Mouse (Mus musculus) liver, postnatal 0 days (tissue): ENCODE measurements around the gene Plcb4. TPM values are rescaled to one million over a fixed set of nuclear protein-coding genes. Genes with fewer than 3 reads are reported as not detected.

Source experiments
- ATAC-seq: fragments of 200-750 bp; cut with Nextera tagmentation; 2 replicates; pipeline ENCODE4 v1.8.0; 2017; ENCODE audit warnings: mild to moderate bottlenecking, moderate library complexity
- DNase-seq: peaks from one replicate; pipeline ENCODE4 v3.0.0-alpha.2; 2016
- H3K27ac ChIP-seq: fragments of 300-500 bp; sonication (generic); 2 replicates; pipeline ENCODE4 v1.5.1; 2014; ENCODE audit warnings: antibody characterized with exemption, moderate library complexity, mild to moderate bottlenecking, low read depth
- H3K27me3 ChIP-seq: fragments of 300-500 bp; sonication (generic); 2 replicates; pipeline ENCODE4 v1.6.1; 2014; ENCODE audit warnings: low read length, control low read depth, mixed read lengths; ENCODE audit not compliant: insufficient read depth
- H3K36me3 ChIP-seq: fragments of 300-500 bp; sonication (generic); replicated peaks from 2 replicates; pipeline ENCODE4 v1.6.1; 2014; ENCODE audit warnings: mild to moderate bottlenecking, control low read depth, low read length, moderate library complexity, mixed read lengths; ENCODE audit not compliant: insufficient read depth
- H3K4me1 ChIP-seq: fragments of 300-500 bp; sonication (generic); 2 replicates; pipeline ENCODE4 v1.6.1; 2014; ENCODE audit warnings: antibody characterized with exemption, mild to moderate bottlenecking, control low read depth; ENCODE audit not compliant: insufficient read depth
- H3K4me2 ChIP-seq: fragments of 300-500 bp; sonication (generic); 2 replicates; pipeline ENCODE4 v1.6.1; 2014; ENCODE audit warnings: low read depth, mild to moderate bottlenecking, low read length, moderate library complexity, mixed read lengths
- H3K4me3 ChIP-seq: fragments of 300-500 bp; sonication (generic); 2 replicates; pipeline ENCODE4 v1.5.1; 2014; ENCODE audit warnings: low read depth, low read length
- H3K9ac ChIP-seq: fragments of 300-500 bp; sonication (generic); replicated peaks from 2 replicates; pipeline ENCODE4 v1.6.1; 2014; ENCODE audit warnings: mild to moderate bottlenecking, moderate library complexity
- H3K9me3 ChIP-seq: fragments of 300-500 bp; sonication (generic); 2 replicates; pipeline ENCODE4 v1.6.1; 2016; ENCODE audit warnings: mild to moderate bottlenecking, control low read depth, low read length, mixed read lengths
- CTCF ChIP-seq: sonication (generic); IDR thresholded peaks from 2 replicates; pipeline ENCODE4 v1.5.1; 2016; ENCODE audit warnings: antibody characterized with exemption, low read depth
- EP300 ChIP-seq: IDR thresholded peaks from 2 replicates; pipeline ENCODE4 v1.6.1; 2016; ENCODE audit warnings: antibody characterized with exemption, low read depth, mild to moderate bottlenecking
- WGBS: fragments of 180-500 bp; shearing (Covaris S2); extraction: QIAGEN DNeasy Blood & Tissue Kit; methylation state at CpG from one replicate; pipeline ENCODE4 v1.1.7; 2014; ENCODE audit not compliant: insufficient replicate concordance; 5-methylcytosine and 5-hydroxymethylcytosine counted together
- polyA plus RNA-seq: library from polyadenylated mRNA; unstranded; fragments of >200 nt; fragmentation: Nextera tagmentation; extraction: Ambion mirVana; gene quantifications from 2 replicates; pipeline ENCODE4 v1.2.1, GENCODE M21; 2015

The Plcb4 gene
- polyA plus RNA-seq, 1 experiment from 2014 or later, result 2.8 TPM

DNA sequence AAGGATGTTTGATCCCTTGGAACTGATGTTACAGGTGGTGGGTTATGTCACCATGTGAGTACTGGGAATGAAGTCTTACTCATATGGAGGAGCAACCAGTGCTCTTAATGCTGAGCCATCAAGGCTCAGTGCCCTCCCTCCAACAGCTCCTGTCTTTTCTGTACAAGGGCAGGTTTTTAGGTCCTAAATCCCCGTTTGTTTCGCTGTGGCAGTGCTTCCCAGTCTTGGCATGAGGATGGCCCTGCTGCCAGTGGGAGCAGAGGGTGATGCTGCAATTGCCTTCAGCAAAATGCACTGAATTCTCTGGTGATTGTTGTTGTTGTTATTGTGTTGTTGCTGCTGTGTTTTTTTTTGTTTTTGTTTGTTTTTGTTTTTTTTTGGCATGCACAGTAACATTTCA lies 175.6 kb downstream of the Plcb4 start:
- Histone ChIP-seq H3K9me3 (no peaks in the 10 kb centered on the region), H3K27ac (no peak overlapping the region), H3K4me2 (no peak overlapping the region), H3K27me3 (no peaks in the 10 kb centered on the region), H3K9ac (no peak overlapping the region), H3K4me1 (0 out of 2 replicates have a peak, but pooled peaks cover 2% of the 10 kb centered on the region), H3K4me3 (no peak overlapping the region), H3K36me3 (no peaks in the 10 kb centered on the region)
- WGBS, result 82% methylated on average over 2 of the region's 2 CpGs
- TF ChIP-seq EP300 (no peak), CTCF (no peak)
- DNase-seq (no peak), ATAC-seq (no peak)

DNA sequence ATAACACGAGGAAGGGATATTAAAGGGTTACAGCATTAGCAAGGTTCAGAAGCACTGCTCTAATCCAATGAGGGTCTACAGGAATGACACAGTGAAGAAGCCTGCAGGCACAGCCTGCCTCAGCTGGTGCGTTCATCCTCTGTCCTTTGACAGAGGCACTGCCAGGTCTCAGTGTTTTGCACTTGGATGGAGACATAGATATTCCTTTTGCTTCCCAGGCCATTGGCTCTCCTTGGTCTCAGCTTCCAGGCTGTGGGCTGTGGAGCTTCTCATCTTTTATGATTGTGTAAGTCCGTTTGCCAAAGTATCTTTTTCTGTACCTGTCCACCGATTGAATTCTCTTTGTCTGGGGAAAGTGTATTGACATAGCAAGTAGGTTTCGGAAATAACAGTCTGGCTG lies 177.1 kb downstream of the Plcb4 start:
- no peak overlapping the region for H3K9ac ChIP-seq
- no peak overlapping the region for H3K4me3 ChIP-seq
- no peak overlapping the region for H3K4me2 ChIP-seq
- no peaks in the 10 kb centered on the region for H3K27me3 ChIP-seq
- no peak for DNase-seq
- no peak overlapping the region for H3K27ac ChIP-seq
- 0 out of 2 replicates have a peak, but pooled peaks cover 2% of the 10 kb centered on the region for H3K4me1 ChIP-seq
- TF ChIP-seq CTCF, result no peak
- TF ChIP-seq EP300, result no peak
- no peaks in the 10 kb centered on the region for H3K9me3 ChIP-seq
- ATAC-seq, result no peak
- 71% methylated on average over 5 of the region's 5 CpGs for WGBS
- H3K36me3 ChIP-seq, result no peaks in the 10 kb centered on the region

DNA sequence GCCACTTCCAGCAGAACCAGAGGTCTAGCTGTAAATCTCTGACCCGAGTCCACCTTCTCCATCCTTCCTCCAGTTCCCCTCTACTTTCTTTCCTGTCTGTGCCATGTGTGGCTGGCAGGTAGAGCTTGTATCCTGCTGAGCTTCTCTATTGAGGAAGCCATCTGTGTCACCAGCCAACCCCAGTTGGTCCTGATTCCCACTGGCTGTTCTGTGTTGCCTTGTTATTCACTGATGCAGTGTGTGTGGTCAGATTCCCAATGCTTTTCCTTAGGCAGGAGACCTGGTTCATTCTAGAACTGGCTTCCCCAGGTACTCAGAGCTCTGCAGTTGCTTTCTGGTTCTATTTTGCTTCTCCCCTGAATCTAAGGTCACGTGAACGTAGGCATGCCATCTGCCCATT lies 177.6 kb downstream of the Plcb4 start:
- no peaks in the 10 kb centered on the region for H3K9me3 ChIP-seq
- DNase-seq (no peak), ATAC-seq (no peak)
- no peak overlapping the region for H3K4me2 ChIP-seq
- 84% methylated on average over 3 of the region's 3 CpGs for WGBS
- H3K27ac ChIP-seq, result no peak overlapping the region
- no peak overlapping the region for H3K9ac ChIP-seq
- H3K4me1 ChIP-seq, result 0 out of 2 replicates have a peak, but pooled peaks cover 2% of the 10 kb centered on the region
- H3K27me3 ChIP-seq, result no peaks in the 10 kb centered on the region
- no peak overlapping the region for H3K4me3 ChIP-seq
- TF ChIP-seq EP300, result no peak
- no peak for TF ChIP-seq CTCF
- no peaks in the 10 kb centered on the region for H3K36me3 ChIP-seq

DNA sequence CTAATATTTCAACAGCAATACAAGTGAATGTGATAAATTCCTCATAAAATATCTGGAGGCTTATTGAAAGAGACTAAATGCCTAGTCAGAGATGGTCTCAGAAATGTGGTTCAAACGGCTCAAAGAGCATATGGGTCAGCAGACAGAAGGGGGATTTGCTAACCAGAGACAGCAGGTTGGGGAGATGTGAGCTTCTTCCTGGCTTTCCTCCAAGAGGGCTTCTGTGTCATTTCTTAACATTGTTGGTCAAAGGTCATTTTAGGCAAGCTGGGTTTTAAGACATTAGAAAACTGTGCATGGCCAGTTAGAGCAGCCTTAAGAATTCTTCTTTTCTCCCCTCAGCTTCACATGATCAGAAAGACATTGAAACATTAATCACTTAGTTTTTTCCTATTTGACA lies 178.9 kb downstream of the Plcb4 start:
- DNase-seq, result no peak
- Histone ChIP-seq H3K4me1 (0 out of 2 replicates have a peak, but pooled peaks cover 2% of the 10 kb centered on the region), H3K4me3 (no peak overlapping the region), H3K36me3 (no peaks in the 10 kb centered on the region), H3K27ac (no peak overlapping the region), H3K4me2 (no peak overlapping the region), H3K27me3 (no peaks in the 10 kb centered on the region), H3K9me3 (no peaks in the 10 kb centered on the region), H3K9ac (no peak overlapping the region)
- ATAC-seq, result no peak
- 61% methylated on average over 1 of the region's 1 CpGs for WGBS
- TF ChIP-seq EP300 (no peak), CTCF (no peak)

DNA sequence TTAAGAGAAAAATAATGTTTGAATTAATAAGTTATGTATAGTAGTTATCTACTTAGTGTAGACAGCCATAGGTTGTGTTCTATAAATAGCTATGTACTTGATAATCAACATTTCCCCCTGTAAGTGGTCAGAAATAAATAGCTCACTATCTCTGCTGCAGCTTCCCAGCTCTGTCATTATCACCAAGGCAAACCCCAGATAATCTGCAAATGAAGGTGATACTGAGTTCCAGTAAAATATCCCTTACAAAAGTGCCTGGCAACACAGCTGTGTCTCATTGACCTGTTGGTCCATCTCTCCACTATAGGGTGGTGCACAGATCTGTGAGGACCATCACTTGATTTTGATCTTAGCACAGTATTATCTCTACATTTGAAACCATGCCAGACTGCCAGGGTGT lies 179.3 kb downstream of the Plcb4 start:
- H3K36me3 ChIP-seq, result no peaks in the 10 kb centered on the region

DNA sequence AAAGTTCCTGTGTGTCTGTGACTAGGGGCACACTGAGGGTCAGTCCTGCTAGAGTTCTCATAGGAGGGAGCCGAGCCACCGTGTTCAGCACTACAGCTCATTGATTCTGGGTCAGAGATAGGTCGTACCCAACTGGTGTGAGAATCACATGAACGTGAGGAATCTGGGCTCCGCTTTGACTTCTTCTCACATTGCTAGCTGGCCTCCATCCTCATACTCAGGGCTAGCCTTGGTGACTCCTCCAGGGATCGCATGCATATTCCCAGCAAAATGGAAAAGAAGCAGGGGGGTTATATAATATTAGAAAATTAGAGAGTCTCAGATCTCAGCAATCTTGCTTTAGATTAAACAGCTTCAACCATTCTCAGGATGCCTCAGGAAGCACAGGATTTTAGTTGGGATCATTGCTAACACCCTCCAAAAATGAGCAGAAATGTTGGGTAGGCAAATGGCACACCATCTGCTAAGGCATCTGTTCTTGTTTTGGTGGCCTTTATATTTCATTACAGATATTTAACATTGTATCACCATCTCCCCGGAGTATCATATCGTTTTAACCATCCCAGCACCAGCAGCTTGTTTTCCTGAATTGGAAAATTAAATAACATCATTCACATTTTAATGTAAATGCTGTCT lies 180.0 kb downstream of the Plcb4 start:
- DNase-seq, result no peak
- no peaks in the 10 kb centered on the region for H3K9me3 ChIP-seq
- TF ChIP-seq EP300, result no peak
- no peak for TF ChIP-seq CTCF
- H3K36me3 ChIP-seq, result no peaks in the 10 kb centered on the region
- 0 out of 2 replicates have a peak, but pooled peaks cover 2% of the 10 kb centered on the region for H3K4me1 ChIP-seq
- 71% methylated on average over 8 of the region's 8 CpGs for WGBS
- H3K9ac ChIP-seq, result no peak overlapping the region
- H3K4me2 ChIP-seq, result no peak overlapping the region
- no peak overlapping the region for H3K4me3 ChIP-seq
- no peaks in the 10 kb centered on the region for H3K27me3 ChIP-seq
- no peak overlapping the region for H3K27ac ChIP-seq
- ATAC-seq, result no peak

More for the DNA sequence above, 179.3 kb downstream of the Plcb4 start:
- no peak overlapping the region for H3K27ac ChIP-seq
- H3K9me3 ChIP-seq, result no peaks in the 10 kb centered on the region
- H3K4me2 ChIP-seq, result no peak overlapping the region
- H3K9ac ChIP-seq, result no peak overlapping the region
- no peak for TF ChIP-seq EP300
- TF ChIP-seq CTCF, result no peak
- 0 out of 2 replicates have a peak, but pooled peaks cover 2% of the 10 kb centered on the region for H3K4me1 ChIP-seq
- H3K27me3 ChIP-seq, result no peaks in the 10 kb centered on the region
- no peak overlapping the region for H3K4me3 ChIP-seq
- DNase-seq, result no peak
- ATAC-seq, result no peak
